Mouse (Mus musculus) heart, embryonic 12.5 days (tissue): Measurements from ENCODE around the gene Chrm3. TPM values are rescaled to one million over a fixed set of nuclear protein-coding genes. Genes with fewer than 3 reads are reported as not detected.
A peak's percentile ranks its signal among the peaks of the same experiment; 100 is the strongest.
"Not testable (repeated sequence)": the region's sequence is repeated elsewhere in the genome, so short reads cannot be mapped to it uniquely, and the experiment has no call there.

ENCODE experiments used
- ATAC-seq: fragments of 200-750 bp; cut with Nextera tagmentation; 2 replicates; pipeline ENCODE4 v1.8.0; 2017; ENCODE audit warnings: moderate TSS enrichment, moderate library complexity; ENCODE audit not compliant: insufficient number of reproducible peaks, low FRiP score
- H3K27ac ChIP-seq: fragments of 300-500 bp; sonication (generic); 2 replicates; pipeline ENCODE4 v1.5.1; 2016; ENCODE audit warnings: mild to moderate bottlenecking, moderate library complexity; ENCODE audit not compliant: poor library complexity, severe bottlenecking
- H3K27me3 ChIP-seq: fragments of 300-500 bp; sonication (generic); replicated peaks from 2 replicates; pipeline ENCODE4 v1.6.1; 2016; ENCODE audit warnings: mild to moderate bottlenecking, moderate library complexity
- H3K36me3 ChIP-seq: fragments of 300-500 bp; sonication (generic); 2 replicates; pipeline ENCODE4 v1.6.1; 2016; ENCODE audit warnings: mild to moderate bottlenecking, moderate library complexity
- H3K4me1 ChIP-seq: fragments of 300-500 bp; sonication (generic); replicated peaks from 2 replicates; pipeline ENCODE4 v1.6.1; 2016; ENCODE audit warnings: mild to moderate bottlenecking
- H3K4me2 ChIP-seq: fragments of 300-500 bp; sonication (generic); 2 replicates; pipeline ENCODE4 v1.6.1; 2016; ENCODE audit warnings: mild to moderate bottlenecking, moderate library complexity
- H3K4me3 ChIP-seq: fragments of 300-500 bp; sonication (generic); 2 replicates; pipeline ENCODE4 v1.5.1; 2016; ENCODE audit warnings: mild to moderate bottlenecking
- H3K9ac ChIP-seq: fragments of 300-500 bp; sonication (generic); 2 replicates; pipeline ENCODE4 v1.6.1; 2016; ENCODE audit warnings: mild to moderate bottlenecking, moderate library complexity
- H3K9me3 ChIP-seq: fragments of 300-500 bp; sonication (generic); replicated peaks from 2 replicates; pipeline ENCODE4 v1.6.1; 2016; ENCODE audit warnings: mild to moderate bottlenecking, moderate library complexity
- WGBS: fragments of 180-500 bp; shearing (Covaris S2); methylation state at CpG from one replicate; pipeline ENCODE4 v1.1.7; 2016; 5-methylcytosine and 5-hydroxymethylcytosine counted together
- polyA plus RNA-seq: library from polyadenylated mRNA; unstranded; fragments of >200 nt; fragmentation: Nextera tagmentation; extraction: Ambion mirVana; gene quantifications from 2 replicates; pipeline ENCODE4 v1.2.1, GENCODE M21; 2016

Gene Chrm3
- 0.60 and 0.61 TPM in 2 replicates for polyA plus RNA-seq

DNA sequence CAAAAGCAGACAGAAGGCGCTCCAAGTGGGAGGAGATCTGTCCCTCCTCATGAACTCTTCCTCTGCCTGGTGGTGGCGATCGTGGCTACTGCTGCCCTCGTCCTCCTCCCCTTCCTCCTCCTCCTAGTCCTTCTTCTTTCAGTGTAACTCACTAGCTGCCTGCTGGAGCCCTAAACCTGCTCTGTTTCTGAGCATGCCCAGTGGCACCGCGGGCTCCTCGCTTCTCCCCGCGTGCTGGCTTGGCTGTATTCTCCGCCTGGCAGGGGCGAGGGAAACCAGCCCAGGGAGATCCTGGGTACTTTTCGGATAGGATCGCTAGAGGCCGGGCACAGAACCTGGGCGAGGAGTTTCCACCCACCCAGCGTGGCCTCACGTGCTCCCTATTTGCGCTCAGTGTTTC lies at the start of gene Chrm3:
TSS of gene Chrm3 (minus strand) at position 71 of the 400 bp plus-strand sequence.
- WGBS = 1% methylated on average over 18 of the region's 18 CpGs
- Histone ChIP-seq H3K27ac (no peak within 1 kb of the TSS), H3K27me3 (peaks cover 39% of the 10 kb centered on the region), H3K4me3 (peak within 1 kb of the TSS; percentile 64), H3K9ac (peak within 1 kb of the TSS; percentile 56), H3K4me1 (peaks cover 7% of the 10 kb centered on the region), H3K36me3 (no peaks in the 10 kb centered on the region), H3K9me3 (no peaks in the 10 kb centered on the region), H3K4me2 (peak within 1 kb of the TSS; percentile 97)
- ATAC-seq = peak; percentile 46

DNA sequence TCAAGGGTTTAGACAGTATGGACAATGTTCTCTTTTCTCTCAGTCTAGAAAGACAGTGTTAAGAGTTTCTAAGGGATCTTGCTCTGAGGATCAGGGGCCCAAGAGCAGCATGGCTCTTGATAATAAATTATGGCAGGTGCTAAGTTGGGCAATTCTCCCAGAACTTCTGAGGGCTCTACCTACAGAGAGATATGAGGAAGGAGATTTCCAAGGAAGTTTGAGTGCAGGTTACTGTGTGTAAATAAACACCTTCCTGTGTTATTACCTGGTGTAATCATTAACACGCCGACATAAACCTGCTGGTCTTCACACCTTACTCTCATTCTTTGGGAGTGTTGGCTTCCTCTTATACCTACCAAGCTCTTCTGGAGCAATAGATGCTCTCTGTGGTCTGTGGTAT lies 33.7 kb upstream of the Chrm3 start:
- WGBS = 77% methylated on average over 2 of the region's 2 CpGs
- no peaks in the 10 kb centered on the region for H3K9me3 ChIP-seq
- H3K27me3 ChIP-seq = no peaks in the 10 kb centered on the region
- H3K36me3 ChIP-seq = no peaks in the 10 kb centered on the region
- H3K4me1 ChIP-seq = no peaks in the 10 kb centered on the region
- ATAC-seq = no peak
- no peak overlapping the region for H3K4me2 ChIP-seq
- H3K27ac ChIP-seq = no peak overlapping the region
- H3K4me3 ChIP-seq = no peak overlapping the region
- H3K9ac ChIP-seq = no peak overlapping the region

DNA sequence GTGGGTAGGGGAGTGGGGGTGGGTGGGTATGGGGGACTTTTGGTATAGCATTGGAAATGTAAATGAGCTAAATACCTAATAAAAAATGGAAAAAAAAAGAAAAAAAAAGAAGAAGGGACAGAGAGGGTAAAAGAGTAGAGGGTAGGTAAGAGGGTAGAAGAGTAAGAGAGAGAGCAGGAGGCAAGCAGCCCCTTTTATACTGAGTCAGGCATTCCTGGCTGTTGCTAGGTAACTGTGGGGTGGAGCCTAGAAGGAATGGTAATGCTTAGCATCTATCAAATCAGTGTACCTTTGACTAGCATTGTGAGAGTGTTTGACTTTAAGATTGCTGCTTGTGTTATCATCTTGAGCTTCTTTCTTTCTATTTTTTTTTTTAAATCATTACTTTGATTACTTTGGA lies 14.8 kb upstream of the Chrm3 start:
- H3K27ac ChIP-seq, H3K36me3 ChIP-seq, H3K9me3 ChIP-seq, H3K27me3 ChIP-seq, H3K4me1 ChIP-seq, H3K9ac ChIP-seq, H3K4me3 ChIP-seq, H3K4me2 ChIP-seq, ATAC-seq: not testable (repeated sequence)

DNA sequence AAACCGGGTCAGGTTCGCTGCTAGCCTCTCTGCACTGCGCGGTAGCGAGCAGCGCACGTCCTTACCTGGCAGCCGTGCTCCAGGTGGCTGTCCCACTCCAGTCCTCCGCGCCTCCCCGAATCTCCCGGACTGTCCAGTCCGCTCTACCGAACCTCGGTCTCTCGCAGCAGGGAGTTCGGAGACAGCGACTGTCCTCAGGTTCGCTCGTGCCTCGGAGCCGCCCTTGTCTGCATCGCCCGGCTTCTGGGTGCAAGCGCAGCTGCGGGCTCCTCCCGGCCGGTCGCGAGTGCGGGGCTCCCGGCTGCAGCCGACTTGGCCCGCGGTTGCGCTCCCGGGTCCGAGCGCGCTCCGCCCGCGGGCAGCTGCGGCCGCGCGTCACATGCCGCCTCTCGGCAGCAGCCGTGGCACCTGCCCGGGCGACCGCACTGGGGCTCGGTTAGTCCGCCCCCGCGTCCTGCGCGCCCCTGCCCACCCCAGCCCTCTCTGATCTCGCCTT lies 400 bp downstream of the Chrm3 start:
- peak overlapping the region; percentile 64 for H3K4me3 ChIP-seq
- H3K4me2 ChIP-seq = peak overlapping the region; percentile 97
- H3K27ac ChIP-seq = no peak overlapping the region
- no peaks in the 10 kb centered on the region for H3K36me3 ChIP-seq
- ATAC-seq = peak; percentile 49
- peaks cover 7% of the 10 kb centered on the region for H3K4me1 ChIP-seq
- peak overlapping the region; percentile 56 for H3K9ac ChIP-seq
- H3K27me3 ChIP-seq = peaks cover 39% of the 10 kb centered on the region
- under 1% methylated on average over 60 of the region's 60 CpGs for WGBS
- no peaks in the 10 kb centered on the region for H3K9me3 ChIP-seq

DNA sequence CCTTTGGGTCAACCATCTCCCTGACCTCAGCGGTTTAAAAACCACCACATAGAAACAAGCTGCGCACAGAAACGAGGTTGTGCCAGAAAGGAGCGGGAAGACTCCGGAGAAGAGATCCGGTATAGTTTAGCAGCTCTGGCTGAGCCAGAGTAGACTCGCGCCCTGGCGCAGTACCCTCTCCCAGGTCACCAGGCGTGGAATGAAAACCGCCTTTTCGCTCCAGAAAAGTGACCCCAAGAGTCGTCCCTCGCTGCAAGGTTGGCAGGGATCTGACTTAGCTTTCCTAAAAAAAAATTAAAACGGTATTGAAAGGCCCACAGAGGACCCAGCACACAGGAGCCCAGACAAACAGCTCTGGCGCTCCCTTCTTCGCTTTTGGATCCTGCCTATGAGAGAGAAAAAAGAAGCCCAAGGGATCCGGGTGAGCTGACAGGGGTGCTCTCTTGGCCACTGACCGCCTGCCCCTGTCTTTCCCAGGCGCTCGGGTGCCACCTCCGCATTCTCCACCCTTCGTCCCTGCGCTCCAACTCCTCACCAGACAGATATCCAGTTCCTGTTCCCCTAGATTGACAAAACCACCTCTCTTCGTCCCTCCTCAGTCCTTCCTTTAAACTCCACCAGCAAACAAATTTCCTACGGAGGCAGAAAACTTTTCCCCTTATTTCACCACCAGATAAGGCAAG lies 990 bp downstream of the Chrm3 start:
- WGBS = 3% methylated on average over 26 of the region's 26 CpGs
- Histone ChIP-seq H3K36me3 (no peaks in the 10 kb centered on the region), H3K9ac (peak overlapping the region; percentile 56), H3K4me2 (peak overlapping the region; percentile 97), H3K4me1 (peaks cover 7% of the 10 kb centered on the region), H3K27ac (no peak overlapping the region), H3K27me3 (peaks cover 39% of the 10 kb centered on the region), H3K9me3 (no peaks in the 10 kb centered on the region), H3K4me3 (peak overlapping the region; percentile 64)
- no peak for ATAC-seq

DNA sequence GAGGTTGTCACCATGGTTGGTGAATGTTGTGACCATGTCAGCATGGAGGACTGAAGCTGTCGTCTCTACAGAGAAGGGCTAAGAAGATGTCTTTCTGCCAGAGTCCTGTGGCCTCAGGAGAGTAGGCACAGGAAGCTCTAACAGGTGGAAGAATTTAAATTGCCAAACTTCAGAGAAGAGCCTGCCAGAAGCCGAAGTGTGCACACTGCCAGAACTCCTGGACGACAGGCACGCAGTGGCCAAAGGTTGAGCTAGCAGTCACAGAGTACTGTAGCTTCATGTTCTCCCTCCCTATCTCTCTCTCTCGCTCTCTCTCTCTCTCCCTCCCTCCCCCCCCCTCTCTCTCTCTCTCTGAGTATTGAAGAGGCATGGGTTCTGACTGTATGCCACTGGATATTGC lies 4.9 kb downstream of the Chrm3 start:
- Histone ChIP-seq H3K4me2 (no peak overlapping the region), H3K4me3 (no peak overlapping the region), H3K9me3 (no peaks in the 10 kb centered on the region), H3K27me3 (peaks cover 24% of the 10 kb centered on the region), H3K4me1 (peaks cover 2% of the 10 kb centered on the region), H3K9ac (no peak overlapping the region), H3K36me3 (no peaks in the 10 kb centered on the region), H3K27ac (no peak overlapping the region)
- no peak for ATAC-seq
- WGBS = 74% methylated on average over 5 of the region's 5 CpGs

DNA sequence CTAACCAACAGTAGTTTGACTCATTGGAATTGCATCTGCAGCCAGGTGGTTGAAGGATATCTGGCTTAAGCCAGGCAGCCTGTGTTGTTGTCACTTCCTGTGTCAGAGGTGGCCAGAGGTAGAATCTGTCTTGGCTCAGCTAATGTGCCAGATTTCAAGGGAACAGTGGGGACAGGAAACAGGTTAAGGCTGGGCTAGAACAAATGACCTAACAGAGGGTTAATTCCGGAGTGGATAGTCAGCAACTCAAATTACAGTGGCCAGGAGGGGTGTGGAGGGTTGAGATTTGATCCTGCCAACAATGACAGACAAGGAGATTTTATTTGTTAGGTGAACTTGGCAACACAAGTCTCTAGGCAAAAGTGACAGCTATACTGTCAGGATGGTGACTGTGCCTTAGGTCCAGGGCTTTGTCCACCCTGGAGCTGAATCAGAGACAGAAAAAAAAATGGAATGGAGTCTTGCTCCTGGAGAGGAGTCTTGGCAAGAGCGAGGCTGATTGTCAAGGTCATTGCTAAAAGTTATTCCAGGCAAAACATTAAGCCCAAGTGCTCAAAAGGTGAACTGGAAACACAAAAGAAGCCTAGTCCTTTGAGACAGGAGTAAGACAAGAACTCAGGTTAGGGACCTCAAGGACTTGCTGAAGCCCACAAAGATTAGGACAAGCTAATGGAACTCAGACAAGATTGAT lies 5.6 kb downstream of the Chrm3 start:
- 56% methylated on average over 2 of the region's 2 CpGs for whole genome bisulfite sequencing
- ATAC-seq = no peak

DNA sequence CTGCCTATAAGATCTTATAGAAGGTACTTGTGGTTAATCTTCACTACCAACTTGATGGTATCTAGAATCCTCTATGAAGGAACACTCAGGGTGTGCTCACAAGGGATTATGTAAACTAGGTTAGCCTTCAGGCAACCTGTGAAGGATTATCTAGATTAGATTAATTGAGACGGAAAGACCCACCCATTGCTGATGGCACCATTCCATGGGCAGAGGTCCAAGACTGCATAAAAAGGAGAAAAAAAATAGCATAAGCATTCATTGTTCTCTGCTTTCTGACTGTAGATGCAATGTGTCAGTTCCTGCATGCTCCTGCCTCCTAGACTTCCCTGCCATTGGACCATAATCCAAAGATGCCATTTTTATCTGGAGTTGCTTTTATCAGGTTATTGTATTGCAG lies 8.5 kb downstream of the Chrm3 start:
- WGBS = 70% methylated on average over 1 of the region's 1 CpGs
- no peak overlapping the region for H3K4me2 ChIP-seq
- no peak for ATAC-seq

More for the DNA sequence above, 5.6 kb downstream of the Chrm3 start:
- Histone ChIP-seq H3K27me3 (peaks cover 17% of the 10 kb centered on the region), H3K9ac (no peak overlapping the region), H3K27ac (no peak overlapping the region), H3K9me3 (no peaks in the 10 kb centered on the region), H3K4me3 (no peak overlapping the region), H3K36me3 (no peaks in the 10 kb centered on the region), H3K4me2 (no peak overlapping the region), H3K4me1 (no peaks in the 10 kb centered on the region)

DNA sequence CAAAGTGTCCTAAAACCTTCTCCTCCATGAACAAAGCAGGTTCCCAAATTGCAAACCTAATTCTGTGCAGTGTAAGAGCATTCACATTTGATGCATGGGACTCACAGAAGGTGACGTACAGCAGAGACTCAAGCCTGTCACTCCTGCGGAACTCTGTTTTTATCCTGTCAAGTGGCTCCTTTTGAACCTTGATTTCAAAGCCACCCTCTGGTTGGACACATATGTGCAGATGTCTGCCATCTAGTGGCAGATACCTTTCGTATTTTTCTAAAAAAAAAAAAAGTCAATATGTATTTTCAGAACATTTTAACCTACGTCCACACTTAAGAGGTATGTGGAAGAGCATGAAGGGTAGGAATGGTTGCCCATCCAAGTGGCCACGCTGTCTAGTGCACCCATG lies 16.3 kb downstream of the Chrm3 start:
- no peak overlapping the region for H3K9ac ChIP-seq
- no peak for ATAC-seq
- H3K9me3 ChIP-seq = no peaks in the 10 kb centered on the region
- 50% methylated on average over 5 of the region's 5 CpGs for WGBS
- no peak overlapping the region for H3K27ac ChIP-seq
- H3K4me1 ChIP-seq = no peaks in the 10 kb centered on the region
- H3K4me2 ChIP-seq = no peak overlapping the region
- no peak overlapping the region for H3K4me3 ChIP-seq
- no peaks in the 10 kb centered on the region for H3K27me3 ChIP-seq
- H3K36me3 ChIP-seq = no peaks in the 10 kb centered on the region

More for the DNA sequence above, 8.5 kb downstream of the Chrm3 start:
- no peak overlapping the region for H3K4me3 ChIP-seq
- H3K27ac ChIP-seq = no peak overlapping the region
- no peaks in the 10 kb centered on the region for H3K27me3 ChIP-seq
- no peaks in the 10 kb centered on the region for H3K9me3 ChIP-seq
- no peak overlapping the region for H3K9ac ChIP-seq
- H3K36me3 ChIP-seq = no peaks in the 10 kb centered on the region
- no peaks in the 10 kb centered on the region for H3K4me1 ChIP-seq

DNA sequence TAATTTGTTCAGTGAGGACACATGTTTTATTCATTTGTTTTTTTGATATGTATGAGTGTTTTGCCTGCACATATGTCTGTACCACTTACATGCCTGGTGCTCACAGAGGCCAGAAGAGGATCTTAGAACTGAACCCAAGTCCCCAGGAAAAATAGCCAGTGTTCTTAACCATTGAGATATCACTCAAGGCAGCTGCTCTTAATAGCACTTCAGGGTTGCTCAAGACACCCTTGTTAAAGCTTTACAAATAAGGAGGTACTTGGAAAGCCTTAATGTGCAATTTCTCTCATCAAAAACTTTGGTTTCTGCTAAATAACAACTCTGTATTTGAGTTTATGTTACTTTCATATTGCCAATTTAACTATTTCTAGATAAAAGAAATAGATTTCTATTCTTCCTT lies 25.1 kb downstream of the Chrm3 start:
- H3K9me3 ChIP-seq = no peaks in the 10 kb centered on the region
- H3K9ac ChIP-seq = no peak overlapping the region
- H3K27ac ChIP-seq = no peak overlapping the region
- no peaks in the 10 kb centered on the region for H3K27me3 ChIP-seq
- H3K36me3 ChIP-seq = no peaks in the 10 kb centered on the region
- no peak overlapping the region for H3K4me2 ChIP-seq
- H3K4me1 ChIP-seq = no peaks in the 10 kb centered on the region
- no peak overlapping the region for H3K4me3 ChIP-seq
- ATAC-seq = no peak

DNA sequence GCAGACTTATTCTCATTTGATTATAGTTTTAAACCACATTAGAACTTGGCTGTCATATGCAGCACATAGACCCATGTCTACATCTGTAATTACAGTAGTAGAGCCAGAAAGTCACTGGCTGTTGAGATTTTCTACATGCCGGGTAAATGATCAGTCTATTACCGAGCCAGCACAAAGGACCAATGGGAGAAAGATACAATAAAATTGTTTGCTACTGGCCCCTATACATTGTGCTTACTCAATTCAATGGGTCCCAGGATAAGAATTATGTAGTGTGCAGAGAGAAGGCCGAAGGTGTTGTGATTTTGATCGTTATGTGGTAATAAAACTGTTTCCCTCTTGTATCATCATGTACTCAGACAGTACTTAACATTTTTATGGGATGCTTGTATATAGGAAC lies 27.9 kb downstream of the Chrm3 start:
- 80% methylated on average over 4 of the region's 4 CpGs for WGBS
- H3K27ac ChIP-seq = no peak overlapping the region
- no peak for ATAC-seq
- no peaks in the 10 kb centered on the region for H3K4me1 ChIP-seq
- no peak overlapping the region for H3K4me3 ChIP-seq
- H3K9ac ChIP-seq = no peak overlapping the region
- H3K27me3 ChIP-seq = no peaks in the 10 kb centered on the region
- H3K4me2 ChIP-seq = no peak overlapping the region
- H3K36me3 ChIP-seq = no peaks in the 10 kb centered on the region
- H3K9me3 ChIP-seq = no peaks in the 10 kb centered on the region
